Mouse (Mus musculus) CH12.LX (cell line): Measurements from ENCODE around the gene Cyp4a30b. TPM values are rescaled to one million over a fixed set of nuclear protein-coding genes. Genes with fewer than 3 reads are reported as not detected.
"Not testable (repeated sequence)": the region's sequence is repeated elsewhere in the genome, so short reads cannot be mapped to it uniquely, and the experiment has no call there.

Experiments
- DNase-seq: peaks from one replicate; pipeline ENCODE4 v3.0.0-alpha.2; 2013; ENCODE audit errors: extremely low read depth
- H3K27ac ChIP-seq: 2 replicates; pipeline ENCODE4 v1.5.1; 2012; ENCODE audit warnings: low read depth, mild to moderate bottlenecking, control low read depth, moderate library complexity; ENCODE audit not compliant: insufficient read depth
- H3K27me3 ChIP-seq: replicated peaks from 2 replicates; pipeline ENCODE3; 2012; ENCODE audit warnings: inconsistent platforms
- H3K36me3 ChIP-seq, 2 experiments: replicated peaks in 1 of 2; 2 replicates each; pipeline versions ENCODE3 to v1.6.1; 2012; ENCODE audit warnings: inconsistent platforms in 1 of 2, low read length in 1 of 2, mild to moderate bottlenecking in 1 of 2, mixed read lengths in 1 of 2, moderate library complexity in 1 of 2; ENCODE audit not compliant: control insufficient read depth in 1 of 2, insufficient read depth in 1 of 2
- H3K4me1 ChIP-seq, 2 experiments: 2 replicates each; pipeline ENCODE4 v1.6.1; 2012; ENCODE audit warnings: inconsistent platforms in 1 of 2, moderate library complexity in 1 of 2; ENCODE audit not compliant: insufficient read depth in 2 of 2, control insufficient read depth in 1 of 2
- H3K4me2 ChIP-seq: 2 replicates; pipeline ENCODE4 v1.6.1; 2012; ENCODE audit warnings: low read depth, mild to moderate bottlenecking, control low read depth; ENCODE audit not compliant: poor library complexity, insufficient read depth, severe bottlenecking
- H3K4me3 ChIP-seq, 3 experiments: fragments of 150-350 bp in 1 of 3; sonication (generic) in 1 of 3; replicated peaks in 1 of 3; 2 replicates each; pipeline versions ENCODE3 to v1.5.1; 2011 to 2012; ENCODE audit warnings: low read depth in 2 of 3, low read length in 2 of 3, mild to moderate bottlenecking in 2 of 3, moderate library complexity in 2 of 3, control low read depth in 1 of 3, improper control_type of control experiment in 1 of 3, inconsistent platforms in 1 of 3, mixed read lengths in 1 of 3; ENCODE audit not compliant: poor library complexity in 1 of 3
- H3K79me2 ChIP-seq: replicated peaks from 2 replicates; pipeline ENCODE4 v1.6.1; 2012; ENCODE audit warnings: mild to moderate bottlenecking, moderate library complexity; ENCODE audit not compliant: control insufficient read depth, poor library complexity, insufficient read depth, severe bottlenecking; ENCODE audit errors: extremely low read depth
- H3K9ac ChIP-seq: 2 replicates; pipeline ENCODE4 v1.6.1; 2012; ENCODE audit warnings: low read depth, mild to moderate bottlenecking, control low read depth, moderate library complexity; ENCODE audit not compliant: insufficient read depth
- H3K9me3 ChIP-seq: replicated peaks from 2 replicates; pipeline ENCODE3; 2012; ENCODE audit warnings: low read length, inconsistent platforms, mixed read lengths
- CHD2 ChIP-seq: IDR thresholded peaks from 2 replicates; pipeline ENCODE4 v1.6.1; 2011; ENCODE audit warnings: low read length, improper control_type of control experiment
- CTCF ChIP-seq, 2 experiments: IDR thresholded peaks in 1 of 2; conservative IDR thresholded peaks in 1 of 2; 2 replicates each; pipeline ENCODE4 v1.5.1; 2011 to 2012; ENCODE audit warnings: low read depth in 2 of 2, low read length in 2 of 2, improper control_type of control experiment in 1 of 2, inconsistent platforms in 1 of 2, mild to moderate bottlenecking in 1 of 2, moderate library complexity in 1 of 2
- ELF1 ChIP-seq: IDR thresholded peaks from 2 replicates; pipeline ENCODE4 v1.6.1; 2014; ENCODE audit warnings: low read depth, mild to moderate bottlenecking, inconsistent platforms, low read length, improper control_type of control experiment
- EP300 ChIP-seq: IDR thresholded peaks from 2 replicates; pipeline ENCODE4 v1.6.1; 2011; ENCODE audit warnings: low read length, improper control_type of control experiment
- IRF4 ChIP-seq: IDR thresholded peaks from 2 replicates; pipeline ENCODE4 v1.6.1; 2014; ENCODE audit warnings: low read depth, mild to moderate bottlenecking, inconsistent platforms, low read length, improper control_type of control experiment
- JUN ChIP-seq: IDR thresholded peaks from 2 replicates; pipeline ENCODE4 v1.6.1; 2011; ENCODE audit warnings: low read depth, mild to moderate bottlenecking, low read length, improper control_type of control experiment, moderate library complexity; ENCODE audit not compliant: insufficient read depth
- JUND ChIP-seq: conservative IDR thresholded peaks from 2 replicates; pipeline ENCODE4 v1.6.1; 2011; ENCODE audit warnings: low read depth, low read length, improper control_type of control experiment
- MAX ChIP-seq: IDR thresholded peaks from 2 replicates; pipeline ENCODE4 v1.6.1; 2011; ENCODE audit warnings: low read length, improper control_type of control experiment
- MAZ ChIP-seq: IDR thresholded peaks from 2 replicates; pipeline ENCODE4 v1.6.1; 2012; ENCODE audit warnings: low read depth, mild to moderate bottlenecking, inconsistent platforms, low read length, improper control_type of control experiment, moderate library complexity
- MEF2A ChIP-seq: IDR thresholded peaks from 2 replicates; pipeline ENCODE4 v1.6.1; 2014; ENCODE audit warnings: low read depth, mild to moderate bottlenecking, inconsistent platforms, low read length, improper control_type of control experiment, borderline replicate concordance
- MXI1 ChIP-seq: IDR thresholded peaks from 2 replicates; pipeline ENCODE4 v1.6.1; 2011; ENCODE audit warnings: mild to moderate bottlenecking, low read depth, low read length, improper control_type of control experiment
- NELFE ChIP-seq: IDR thresholded peaks from 2 replicates; pipeline ENCODE4 v1.6.1; 2011; ENCODE audit warnings: low read depth, low read length, improper control_type of control experiment
- PAX5 ChIP-seq: IDR thresholded peaks from 2 replicates; pipeline ENCODE4 v1.6.1; 2012; ENCODE audit warnings: low read length, inconsistent platforms, mixed read lengths
- POLR2A ChIP-seq: IDR thresholded peaks from 2 replicates; pipeline ENCODE4 v1.6.1; 2011; ENCODE audit warnings: low read depth, mild to moderate bottlenecking, improper control_type of control experiment, low read length
- POLR2AphosphoS2 ChIP-seq: IDR thresholded peaks from 2 replicates; pipeline ENCODE4 v1.6.1; 2011; ENCODE audit warnings: low read depth, low read length, improper control_type of control experiment
- RCOR1 ChIP-seq: conservative IDR thresholded peaks from 2 replicates; pipeline ENCODE4 v1.6.1; 2012; ENCODE audit warnings: low read depth, mild to moderate bottlenecking, inconsistent platforms, low read length, improper control_type of control experiment
- SIN3A ChIP-seq: IDR thresholded peaks from 2 replicates; pipeline ENCODE4 v1.6.1; 2012; ENCODE audit warnings: low read length, improper control_type of control experiment, inconsistent platforms
- SMC3 ChIP-seq: IDR thresholded peaks from 2 replicates; pipeline ENCODE4 v1.6.1; 2011; ENCODE audit warnings: low read depth, low read length, improper control_type of control experiment
- TCF12 ChIP-seq: IDR thresholded peaks from 2 replicates; pipeline ENCODE4 v1.6.1; 2014; ENCODE audit warnings: low read depth, mild to moderate bottlenecking, inconsistent platforms, low read length, improper control_type of control experiment
- UBTF ChIP-seq: IDR thresholded peaks from 2 replicates; pipeline ENCODE4 v1.6.1; 2012; ENCODE audit warnings: low read depth, mild to moderate bottlenecking, inconsistent platforms, low read length, improper control_type of control experiment, moderate library complexity
- USF1 ChIP-seq: IDR thresholded peaks from 2 replicates; pipeline ENCODE4 v1.6.1; 2014; ENCODE audit warnings: low read depth, mild to moderate bottlenecking, inconsistent platforms, low read length, improper control_type of control experiment
- USF2 ChIP-seq: conservative IDR thresholded peaks from 2 replicates; pipeline ENCODE4 v1.6.1; 2011; ENCODE audit warnings: low read depth, low read length, improper control_type of control experiment
- ZC3H11A ChIP-seq: IDR thresholded peaks from 2 replicates; pipeline ENCODE4 v1.6.1; 2012; ENCODE audit warnings: low read depth, mild to moderate bottlenecking, inconsistent platforms, low read length, improper control_type of control experiment
- ZKSCAN1 ChIP-seq: IDR thresholded peaks from 2 replicates; pipeline ENCODE4 v1.6.1; 2012; ENCODE audit warnings: low read depth, inconsistent platforms, low read length, improper control_type of control experiment, borderline replicate concordance
- ZMIZ1 ChIP-seq: IDR thresholded peaks from 2 replicates; pipeline ENCODE4 v1.6.1; 2012; ENCODE audit warnings: low read depth, mild to moderate bottlenecking, inconsistent platforms, low read length, improper control_type of control experiment
- dilution Hi-C: fragments of 300-500 bp; cut with MboI; formaldehyde crosslinking; loops from 2 replicates; pipeline ENCODE4 v1.14.3; 2020; ENCODE audit warnings: low sequenced_read_pairs; ENCODE audit not compliant: extremely low pct_unique_long_range_greater_than_20kb, extremely low pct_ligation_motif_present
- in situ Hi-C: fragments of 300-500 bp; cut with MboI; formaldehyde crosslinking; loops from 3 replicates; pipeline ENCODE4 v1.14.3; 2019; ENCODE audit warnings: low sequenced_read_pairs, low pct_ligation_motif_present, low pct_unique_long_range_greater_than_20kb, mixed read lengths
- polyA plus RNA-seq: library from polyadenylated mRNA; unstranded; fragments of >175 nt; gene quantifications from 2 replicates; pipeline ENCODE4 v1.2.1, GENCODE M21; 2012; ENCODE audit warnings: low read depth; ENCODE audit not compliant: insufficient read length
- total RNA-seq, 2 experiments: library from RNA; depleted of rRNA; stranded (reverse); fragments of 300-350 nt in 1 of 2; fragments of >200 nt in 1 of 2; gene quantifications; 2 replicates each; pipeline ENCODE4 v1.2.3; 2012 to 2014

Gene Cyp4a30b
- total and polyA plus RNA-seq, 3 experiments: not detected

DNA sequence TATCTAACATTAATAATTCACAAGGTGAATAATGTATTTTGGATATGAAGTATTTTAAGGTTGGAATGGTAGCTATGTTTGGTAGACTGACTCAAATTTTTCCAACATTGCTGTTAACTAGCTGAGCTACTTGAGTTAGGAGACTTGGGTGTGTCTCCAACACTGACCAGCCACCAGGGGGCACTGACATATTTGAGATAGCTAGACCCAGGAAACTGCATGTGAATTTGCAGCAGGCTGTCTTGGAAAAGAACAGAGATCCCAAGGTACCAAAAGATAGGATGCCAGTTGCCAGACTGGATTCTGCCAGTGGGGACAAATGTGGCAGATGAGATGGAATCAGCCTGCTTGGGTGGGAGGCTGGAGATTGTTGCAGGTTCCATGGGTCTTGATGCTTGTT is 23.6 kb downstream of the Cyp4a30b start:
- H3K9me3 ChIP-seq, H3K36me3 ChIP-seq, H3K27ac ChIP-seq, H3K4me3 ChIP-seq, H3K9ac ChIP-seq, DNase-seq, dilution Hi-C loops, H3K4me2 ChIP-seq, H3K4me1 ChIP-seq, H3K79me2 ChIP-seq: not testable (repeated sequence)
- H3K27me3 ChIP-seq: peaks cover 17% of the 10 kb centered on the region
- TF ChIP-seq SMC3 (0 out of 2 replicates have a peak, but pooled peaks have one; percentile 2), CTCF (conservative IDR thresholded peaks at IDR 0.05 in 1 of 2, IDR thresholded peaks at IDR 0.05 in 1 of 2; ENCODE audit: low read depth in 2 of 2, low read length in 2 of 2) (peak in 1 of 2 experiments; percentile 43; a peak in 2 of 4 replicates)
- in situ Hi-C loops: loop anchor here (25.0 kb wide), 1 partner anchor 236 kb away; no protein-coding TSS in a partner anchor

DNA sequence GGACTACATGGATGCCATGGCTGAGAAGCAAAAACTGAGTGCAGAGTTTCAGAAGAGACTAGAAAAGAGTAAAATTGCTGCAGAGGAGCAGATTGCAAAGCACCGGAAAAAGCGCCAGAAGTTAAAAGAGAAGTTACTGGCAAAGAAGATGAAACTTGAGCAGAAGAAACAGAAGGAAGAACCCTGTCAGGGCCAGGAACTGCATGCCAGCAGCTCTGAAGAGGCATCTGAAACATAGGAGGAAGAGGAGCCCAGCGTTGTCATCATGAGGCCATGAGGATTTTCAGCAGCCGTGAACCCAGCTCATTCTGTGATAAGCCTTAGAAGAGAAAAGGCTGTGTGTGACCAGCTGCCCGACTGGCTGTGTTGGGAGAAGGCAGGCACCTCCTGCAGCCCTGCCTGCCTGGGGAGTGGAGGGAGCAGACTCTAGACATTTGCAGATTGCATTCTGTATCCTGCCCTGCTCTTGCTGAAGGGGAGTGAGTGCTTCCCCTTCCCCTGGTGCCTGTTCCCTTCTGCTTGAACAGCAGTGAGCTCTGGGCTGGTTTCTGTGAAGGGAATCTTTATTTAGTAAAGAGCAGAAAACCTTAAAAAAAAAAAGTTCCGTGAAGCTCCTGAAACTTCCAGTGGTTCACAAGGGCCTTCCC is 28.7 kb downstream of the Cyp4a30b start:
- TF ChIP-seq UBTF: no peak
- TF ChIP-seq ZC3H11A: no peak
- no peak for TF ChIP-seq ELF1
- no peak for TF ChIP-seq EP300
- TF ChIP-seq JUN: no peak
- TF ChIP-seq POLR2A: no peak
- no peak for TF ChIP-seq SMC3
- TF ChIP-seq CTCF (conservative IDR thresholded peaks at IDR 0.05 in 1 of 2, IDR thresholded peaks at IDR 0.05 in 1 of 2; ENCODE audit: low read depth in 2 of 2, low read length in 2 of 2): no peak
- no peak for TF ChIP-seq ZMIZ1
- no peak for TF ChIP-seq POLR2AphosphoS2
- no peak for TF ChIP-seq MXI1
- no peak for TF ChIP-seq USF1
- TF ChIP-seq MEF2A: no peak
- Histone ChIP-seq H3K4me2 (no peak overlapping the region), H3K9ac (no peak overlapping the region), H3K79me2 (no peaks in the 10 kb centered on the region), H3K4me1 (no peaks in the 10 kb centered on the region), H3K36me3 (no peaks in the 10 kb centered on the region), H3K27ac (no peak overlapping the region), H3K9me3 (no peaks in the 10 kb centered on the region), H3K27me3 (peaks cover 52% of the 10 kb centered on the region), H3K4me3 (no peak overlapping the region)
- no peak for DNase-seq
- dilution Hi-C loops (no loop called here), in situ Hi-C loops (loop anchor here (25.0 kb wide), 1 partner anchor 231 kb away; no protein-coding TSS in a partner anchor)

DNA sequence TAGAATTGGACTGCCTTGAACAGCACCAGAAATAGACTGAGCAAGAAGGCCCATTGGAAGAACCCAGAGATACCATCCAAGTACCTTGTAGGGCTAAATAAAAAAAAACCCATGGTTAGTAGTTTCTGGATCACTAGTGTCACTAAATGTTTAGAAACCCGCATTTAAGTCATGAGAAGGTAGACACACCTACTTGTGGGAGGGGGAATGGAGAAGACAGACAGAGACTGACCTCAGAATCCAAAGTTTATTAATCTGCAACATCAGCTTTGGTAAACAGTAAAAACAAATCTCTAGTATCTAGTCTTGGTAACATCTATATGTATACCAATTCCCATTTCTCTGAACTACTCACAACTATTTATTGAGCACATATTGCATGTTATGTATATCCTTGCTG is 43.6 kb downstream of the Cyp4a30b start, which contains the start of gene Cyp4a14:
Cyp4a14 (minus strand) TSS at position 142 of the 400 bp plus-strand sequence.
- no peak within 1 kb of the TSS for H3K4me2 ChIP-seq
- dilution Hi-C loops: no loop called here
- TF ChIP-seq EP300 (no peak), UBTF (no peak), ZKSCAN1 (no peak), NELFE (no peak), SIN3A (no peak), USF1 (no peak), PAX5 (no peak), CHD2 (no peak), RCOR1 (no peak), JUN (no peak), JUND (no peak), IRF4 (no peak), SMC3 (no peak), USF2 (no peak), ELF1 (no peak), MAZ (no peak), TCF12 (no peak), MAX (no peak)

More for the DNA sequence above, 43.6 kb downstream of the Cyp4a30b start, which contains the start of gene Cyp4a14:
- H3K27me3 ChIP-seq: peaks cover 67% of the 10 kb centered on the region
- no peaks in the 10 kb centered on the region for H3K79me2 ChIP-seq
- DNase-seq: no peak
- no peaks in the 10 kb centered on the region for H3K9me3 ChIP-seq
- no peak within 1 kb of the TSS for H3K4me3 ChIP-seq
- in situ Hi-C loops: loop anchor here (25.0 kb wide), 1 partner anchor 216 kb away; no protein-coding TSS in a partner anchor
- H3K4me1 ChIP-seq: no peaks in the 10 kb centered on the region
- no peaks in the 10 kb centered on the region for H3K36me3 ChIP-seq
- H3K9ac ChIP-seq: no peak within 1 kb of the TSS
- no peak within 1 kb of the TSS for H3K27ac ChIP-seq
